Mouse (Mus musculus) liver, embryonic 14 days (tissue): Measurements from ENCODE around the gene Dnah10. TPM values are rescaled to one million over a fixed set of nuclear protein-coding genes. Genes with fewer than 3 reads are reported as not detected.

Experiments used
- polyA plus RNA-seq: library from polyadenylated mRNA; depleted of rRNA; stranded (reverse); fragments of >200 nt; gene quantifications from 2 replicates; pipeline ENCODE4 v1.2.3, GENCODE M21; 2012; rRNA removed

The Dnah10 gene
- 0.01 and 0.02 TPM in 2 replicates for polyA plus RNA-seq

DNA sequence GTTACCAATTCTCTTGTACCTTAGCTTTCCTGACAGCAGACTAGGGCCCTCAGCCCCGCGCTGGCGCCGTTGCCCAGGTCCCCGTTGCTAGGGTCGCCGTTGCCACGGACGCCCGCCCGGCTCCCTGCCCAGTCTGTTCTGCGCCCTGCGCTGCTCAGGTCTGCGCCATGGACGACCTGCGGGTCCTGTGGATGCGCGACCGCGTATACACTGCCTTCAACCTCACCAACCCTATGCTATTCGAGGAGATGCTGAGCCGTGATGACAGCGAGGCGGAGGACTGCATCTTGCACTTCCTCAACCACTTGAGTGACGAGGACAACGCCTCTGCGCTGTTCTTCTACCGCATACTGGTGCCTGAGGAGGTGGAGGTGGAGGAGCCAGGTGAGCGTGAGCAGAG is at the start of gene Dnah10:
Gene Dnah10, plus strand, starts transcription at position 89 of the 400 bp plus-strand sequence.

DNA sequence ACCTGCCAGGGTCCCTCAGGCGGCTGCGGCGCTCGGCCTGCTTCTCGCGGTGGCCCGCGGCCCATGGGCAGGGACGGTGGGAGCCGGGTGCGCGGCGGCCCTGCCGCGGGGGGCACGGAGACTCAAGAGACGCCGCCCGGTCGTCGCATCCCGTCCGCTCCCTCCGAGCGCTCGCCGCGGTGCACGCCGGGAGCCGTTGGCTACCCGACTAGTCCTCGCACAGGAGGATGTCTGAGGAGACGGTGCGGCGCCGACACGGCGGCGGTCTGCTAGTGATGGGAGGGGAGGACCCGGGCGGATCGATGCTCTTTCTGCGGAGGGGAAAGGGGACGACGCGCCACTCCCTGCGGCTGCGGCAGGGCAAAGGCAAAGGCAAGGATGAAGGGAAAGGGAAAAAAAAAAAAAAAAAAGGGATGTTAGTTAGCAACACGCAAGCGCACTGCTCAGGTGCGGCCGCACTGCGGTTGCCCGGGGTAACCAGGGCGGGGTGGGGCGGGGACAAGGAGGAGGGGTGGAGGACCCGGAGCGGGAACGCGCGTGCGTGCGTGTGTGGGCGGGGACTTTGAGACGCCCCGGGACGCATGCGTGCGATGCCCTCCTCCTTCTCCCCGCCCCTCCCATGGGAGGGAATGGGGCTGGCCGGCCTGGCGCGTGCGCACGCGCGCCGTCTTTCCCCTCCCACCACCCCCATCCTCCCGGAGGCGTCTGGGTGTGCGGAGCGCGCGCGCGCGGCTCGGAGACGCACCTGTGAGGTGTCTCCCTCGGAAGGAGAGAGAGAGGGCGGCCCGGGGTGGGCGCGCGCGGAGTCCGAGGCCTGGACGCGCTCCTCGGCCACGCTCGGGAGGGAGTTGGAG is 137.4 kb downstream of the Dnah10 start, which contains the start of the genes Ccdc92 and Zfp664:
Gene Ccdc92, minus strand, starts transcription at position 412 of the 854 bp plus-strand sequence.
Gene Zfp664, plus strand, starts transcription at position 679 of the 854 bp plus-strand sequence.

Other genes starting within 250 kb of the Dnah10 start
- gene Rilpl2, start 246.7 kb upstream of the Dnah10 start, polyA plus RNA-seq = 8.3 and 9.2 TPM in 2 replicates
- gene Snrnp35, start 242.0 kb upstream of the Dnah10 start, polyA plus RNA-seq = 7.9 and 8.2 TPM in 2 replicates
- gene Rilpl1, start 193.7 kb upstream of the Dnah10 start, polyA plus RNA-seq = 1.3 and 1.4 TPM in 2 replicates
- gene Tmed2, start 184.4 kb upstream of the Dnah10 start, polyA plus RNA-seq = 116 and 144 TPM in 2 replicates
- 6.4 and 7.7 TPM in 2 replicates for gene Ddx55, start 172.2 kb upstream of the Dnah10 start, polyA plus RNA-seq
- 23.9 and 27.6 TPM in 2 replicates for gene Eif2b1, start 146.0 kb upstream of the Dnah10 start, polyA plus RNA-seq
- 19.2 and 22.8 TPM in 2 replicates for gene Gtf2h3, start 145.9 kb upstream of the Dnah10 start, polyA plus RNA-seq
- 5.3 and 6.2 TPM in 2 replicates for gene Atp6v0a2, start 96.5 kb upstream of the Dnah10 start, polyA plus RNA-seq
- gene Ccdc92, start 137.3 kb downstream of the Dnah10 start, polyA plus RNA-seq = 0.16 TPM in 2 replicates
- 6.9 and 8.6 TPM in 2 replicates for gene Zfp664, start 137.6 kb downstream of the Dnah10 start, polyA plus RNA-seq